Mouse (Mus musculus) liver, adult 2 months (tissue): Measurements from ENCODE around the gene Xlr5c. TPM values are rescaled to one million over a fixed set of nuclear protein-coding genes. Genes with fewer than 3 reads are reported as not detected.
"Not testable (repeated sequence)": the region's sequence is repeated elsewhere in the genome, so short reads cannot be mapped to it uniquely, and the experiment has no call there.

ENCODE experiments used
- DNase-seq: peaks from one replicate; pipeline ENCODE4 v3.0.0-alpha.2; 2011; ENCODE audit warnings: low read depth, low spot score; ENCODE audit errors: extremely low read depth
- H3K27ac ChIP-seq: fragments of 200-500 bp; replicated peaks from 2 replicates; pipeline ENCODE4 v1.5.1; 2012; ENCODE audit warnings: low read depth, mild to moderate bottlenecking, control low read depth, inconsistent platforms, low read length; ENCODE audit not compliant: insufficient read depth
- H3K27me3 ChIP-seq: fragments of 200-500 bp; 2 replicates; pipeline ENCODE4 v1.6.1; 2012; ENCODE audit warnings: mild to moderate bottlenecking, moderate library complexity, low read length, inconsistent platforms; ENCODE audit not compliant: control insufficient read depth, insufficient read depth
- H3K36me3 ChIP-seq: fragments of 200-500 bp; 2 replicates; pipeline ENCODE4 v1.6.1; 2012; ENCODE audit warnings: low read length, inconsistent platforms; ENCODE audit not compliant: control insufficient read depth, insufficient read depth
- H3K4me1 ChIP-seq: fragments of 200-500 bp; 2 replicates; pipeline ENCODE4 v1.6.1; 2011; ENCODE audit warnings: low read length; ENCODE audit not compliant: control insufficient read depth, insufficient read depth
- H3K4me3 ChIP-seq: fragments of 200-500 bp; 2 replicates; pipeline ENCODE4 v1.5.1; 2011; ENCODE audit warnings: low read depth, mild to moderate bottlenecking, control low read depth, low read length, moderate library complexity; ENCODE audit not compliant: insufficient read depth
- H3K79me2 ChIP-seq: fragments of 200-500 bp; 2 replicates; pipeline ENCODE4 v1.6.1; 2012; ENCODE audit warnings: inconsistent platforms, mild to moderate bottlenecking, low read length, moderate library complexity; ENCODE audit not compliant: control insufficient read depth, insufficient read depth
- H3K9ac ChIP-seq: fragments of 200-500 bp; 2 replicates; pipeline ENCODE4 v1.6.1; 2012; ENCODE audit warnings: low read depth, mild to moderate bottlenecking, control low read depth, inconsistent platforms, low read length
- CTCF ChIP-seq: fragments of 200-500 bp; IDR thresholded peaks from 2 replicates; pipeline ENCODE4 v1.5.1; 2011; ENCODE audit warnings: low read depth, low read length, control low read depth
- POLR2A ChIP-seq: fragments of 200-500 bp; IDR thresholded peaks from 2 replicates; pipeline ENCODE4 v1.6.1; 2011; ENCODE audit warnings: low read length, control low read depth; ENCODE audit not compliant: insufficient read depth; ENCODE audit errors: extremely low read depth
- WGBS: fragments of 180-500 bp; shearing (Covaris S2); methylation state at CpG from one replicate; pipeline ENCODE4 v1.1.7; 2018; 5-methylcytosine and 5-hydroxymethylcytosine counted together
- polyA plus RNA-seq: library from polyadenylated mRNA; depleted of rRNA; stranded (reverse); fragments of >200 nt; gene quantifications from 2 replicates; pipeline ENCODE4 v1.2.3, GENCODE M21; 2012; rRNA removed
- total RNA-seq: library from RNA; depleted of rRNA; stranded (reverse); fragments of >200 nt; gene quantifications from 2 replicates; pipeline ENCODE4 v1.2.3, GENCODE M21; 2014; rRNA removed

Xlr5c gene
- not detected in 2 replicates for total RNA-seq
- polyA plus RNA-seq: not detected in 2 replicates

DNA sequence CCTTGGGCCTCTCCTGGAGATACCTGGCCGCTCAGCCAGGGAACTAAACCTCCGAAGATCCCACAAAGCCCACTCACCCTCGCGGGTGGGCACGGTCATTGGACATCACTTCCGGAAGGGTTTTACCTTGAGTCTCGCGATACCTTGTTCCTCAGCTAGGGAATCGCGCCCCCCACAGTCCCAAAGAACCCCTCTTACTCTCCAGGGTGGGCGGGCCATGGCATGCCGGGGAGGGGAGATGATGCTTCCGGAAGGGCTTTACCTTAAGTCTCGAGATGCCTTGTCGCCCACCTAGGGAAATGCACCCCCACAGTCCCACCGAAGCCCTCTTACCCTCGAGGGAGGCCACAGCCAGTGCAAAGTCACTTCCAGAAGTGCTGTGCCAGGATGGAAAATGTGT lies at the start of gene Xlr5c, which contains the start of gene Xlr5a:
Gene Xlr5c (minus strand): TSS at position 101 of the 400 bp plus-strand sequence.
Gene Xlr5a (minus strand): TSS at position 101 of the 400 bp plus-strand sequence.
- 92% methylated on average over 9 of the region's 17 CpGs for WGBS
- not testable (repeated sequence) for DNase-seq, H3K9ac ChIP-seq, H3K27me3 ChIP-seq, H3K79me2 ChIP-seq, H3K4me3 ChIP-seq, H3K27ac ChIP-seq, H3K36me3 ChIP-seq, H3K4me1 ChIP-seq

DNA sequence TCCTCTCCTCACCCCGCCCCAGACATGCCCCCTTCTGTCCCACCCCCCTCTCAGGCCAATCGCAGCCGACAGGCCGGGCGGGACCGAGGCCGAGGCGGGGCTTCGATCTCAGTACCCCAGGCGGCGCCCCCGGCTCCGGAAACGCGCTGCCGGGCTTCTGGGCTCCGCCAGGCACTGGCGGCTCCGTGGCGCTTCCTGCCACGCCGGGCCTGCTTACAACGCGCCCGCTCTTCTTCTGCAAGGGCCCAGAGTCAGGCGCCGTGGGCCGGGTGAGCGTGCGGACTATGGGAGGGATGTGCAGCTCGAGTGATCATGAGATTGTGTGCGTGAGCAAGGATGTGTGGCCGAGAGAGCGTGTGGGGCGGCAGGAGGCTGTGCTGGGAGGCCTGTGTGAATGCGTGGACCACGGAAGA lies 49.7 kb upstream of the Xlr5c start, which contains the start of gene Zfp275:
Gene Zfp275 (plus strand): TSS at position 139 of the 413 bp plus-strand sequence.
- no peaks in the 10 kb centered on the region; the same call in 1 of the 2 replicates for H3K4me1 ChIP-seq
- H3K27ac ChIP-seq: peak within 1 kb of the TSS; percentile 30
- peak within 1 kb of the TSS; percentile 76 for H3K9ac ChIP-seq
- peak; percentile 37 for DNase-seq
- H3K36me3 ChIP-seq: no peaks in the 10 kb centered on the region; the same call in 1 of the 2 replicates
- no peaks in the 10 kb centered on the region for H3K27me3 ChIP-seq
- peak within 1 kb of the TSS; percentile 94 for H3K4me3 ChIP-seq
- 0% methylated on average over 35 of the region's 37 CpGs for WGBS
- H3K79me2 ChIP-seq: peaks cover 6% of the 10 kb centered on the region; the same call in 1 of the 2 replicates
- no peak for TF ChIP-seq CTCF
- peak; percentile 57; the same call in 1 of the 2 replicates for TF ChIP-seq POLR2A

DNA sequence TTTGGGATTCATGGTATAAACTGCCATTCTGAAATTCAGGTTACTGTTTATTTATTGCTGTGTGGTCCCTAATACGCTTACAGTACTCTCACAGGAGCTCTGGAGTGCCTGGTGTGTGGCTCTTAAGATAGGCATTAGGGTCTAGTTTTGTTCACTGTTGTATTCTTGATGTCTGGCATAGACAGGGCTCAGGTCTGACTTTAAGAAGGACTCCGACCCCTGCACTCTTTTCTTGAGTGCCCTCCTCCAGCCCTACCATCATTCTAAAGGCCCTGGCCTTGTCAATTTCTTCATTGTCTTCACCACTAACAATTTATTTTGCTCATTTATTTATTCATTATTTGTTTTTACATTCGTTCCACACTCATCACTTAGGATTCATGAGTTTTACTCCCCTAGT lies 49.3 kb upstream of the Xlr5c start:
- Histone ChIP-seq H3K9ac (no peak overlapping the region), H3K4me1 (no peaks in the 10 kb centered on the region; the same call in 1 of the 2 replicates), H3K27ac (no peak overlapping the region), H3K79me2 (peaks cover 6% of the 10 kb centered on the region; the same call in 1 of the 2 replicates), H3K4me3 (no peak overlapping the region; the same call in 1 of the 2 replicates), H3K36me3 (no peaks in the 10 kb centered on the region; the same call in 1 of the 2 replicates), H3K27me3 (no peaks in the 10 kb centered on the region)
- TF ChIP-seq POLR2A (no peak), CTCF (no peak)
- 57% methylated on average over 3 of the region's 3 CpGs for WGBS
- no peak for DNase-seq

DNA sequence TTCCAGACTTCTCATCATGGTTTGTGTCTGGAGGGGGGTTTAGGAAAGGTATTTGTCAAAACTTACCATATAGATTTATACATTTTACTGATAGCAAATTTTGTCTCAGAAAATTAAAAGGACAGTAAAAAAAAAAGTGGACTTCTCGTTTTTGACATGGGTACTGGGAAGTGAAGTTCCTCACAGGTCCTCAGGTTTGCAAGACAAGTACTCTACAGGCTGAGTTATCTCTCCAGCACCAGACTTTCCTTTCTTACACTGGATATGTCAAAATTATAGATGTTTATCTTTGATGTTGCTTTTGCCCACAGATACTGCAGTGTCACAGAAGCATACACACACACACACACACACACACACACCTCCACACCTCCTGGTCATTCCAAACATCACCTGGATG lies 48.7 kb upstream of the Xlr5c start:
- Histone ChIP-seq H3K36me3 (no peaks in the 10 kb centered on the region; the same call in 1 of the 2 replicates), H3K9ac (no peak overlapping the region), H3K4me3 (no peak overlapping the region), H3K27ac (no peak overlapping the region), H3K4me1 (no peaks in the 10 kb centered on the region; the same call in 1 of the 2 replicates), H3K27me3 (no peaks in the 10 kb centered on the region), H3K79me2 (peaks cover 6% of the 10 kb centered on the region; the same call in 1 of the 2 replicates)
- TF ChIP-seq CTCF (no peak), POLR2A (no peak)
- no peak for DNase-seq
- WGBS: 91% methylated on average over 1 of the region's 1 CpGs

DNA sequence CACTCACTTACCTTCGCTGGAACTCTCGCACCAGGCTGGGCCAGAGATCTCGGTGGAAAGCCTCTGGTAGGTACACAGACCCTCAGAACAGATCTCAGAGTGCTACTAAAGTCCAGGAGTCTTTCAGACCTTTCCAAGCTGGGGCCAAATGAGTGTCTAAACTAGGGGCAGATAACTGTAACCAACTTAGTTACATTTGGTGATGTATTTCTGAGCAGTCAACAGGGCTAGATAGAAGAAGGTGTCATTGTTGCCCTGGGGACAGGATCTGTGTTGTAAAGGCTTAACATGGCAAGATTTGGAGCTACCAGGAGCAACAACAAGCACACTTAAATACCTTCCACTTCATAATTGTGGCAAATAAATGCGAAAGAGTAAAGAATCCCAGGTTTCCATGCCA lies 44.0 kb upstream of the Xlr5c start, which contains the start of gene Gm45015:
Gene Gm45015 (minus strand): TSS at position 101 of the 400 bp plus-strand sequence.
- Histone ChIP-seq H3K27me3 (no peaks in the 10 kb centered on the region), H3K4me1 (no peaks in the 10 kb centered on the region), H3K36me3 (no peaks in the 10 kb centered on the region), H3K79me2 (no peaks in the 10 kb centered on the region), H3K27ac (no peak within 1 kb of the TSS), H3K4me3 (no peak within 1 kb of the TSS), H3K9ac (no peak within 1 kb of the TSS)
- WGBS: 85% methylated on average over 4 of the region's 4 CpGs
- no peak for DNase-seq
- TF ChIP-seq POLR2A (no peak), CTCF (no peak)

DNA sequence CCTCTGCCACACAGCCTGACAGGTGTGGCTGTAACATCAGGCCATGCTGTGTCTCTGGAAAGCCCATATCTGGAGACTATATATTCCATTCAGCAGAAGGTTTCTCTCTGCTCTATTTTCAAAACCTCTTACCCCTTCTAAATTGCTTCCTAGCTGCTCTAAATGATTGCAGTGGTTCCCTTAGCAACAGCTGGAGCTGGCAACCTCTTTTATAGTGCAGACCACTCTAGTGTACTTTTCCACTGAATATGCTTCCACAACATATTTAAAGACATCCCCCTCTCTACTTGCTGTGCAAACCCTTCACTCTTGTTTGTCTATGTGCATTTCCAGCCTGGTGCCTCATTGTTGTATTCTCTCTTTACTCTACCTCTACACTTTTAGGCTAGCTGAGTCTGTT lies 40.8 kb upstream of the Xlr5c start:
- no peak for DNase-seq
- Histone ChIP-seq H3K4me1 (no peaks in the 10 kb centered on the region), H3K4me3 (no peak overlapping the region), H3K36me3 (no peaks in the 10 kb centered on the region), H3K79me2 (no peaks in the 10 kb centered on the region), H3K27ac (no peak overlapping the region), H3K27me3 (no peaks in the 10 kb centered on the region), H3K9ac (no peak overlapping the region)
- TF ChIP-seq CTCF (no peak), POLR2A (no peak)
